Mouse (Mus musculus): Measurements from ENCODE around the gene Atr. TPM values are rescaled to one million over a fixed set of nuclear protein-coding genes. Genes with fewer than 3 reads are reported as not detected.
"Not testable (repeated sequence)": the region's sequence is repeated elsewhere in the genome, so short reads cannot be mapped to it uniquely, and the experiment has no call there.

Atr gene
- total RNA-seq, 2 experiments from 2014 or later: 13.3 to 14.1 TPM

DNA sequence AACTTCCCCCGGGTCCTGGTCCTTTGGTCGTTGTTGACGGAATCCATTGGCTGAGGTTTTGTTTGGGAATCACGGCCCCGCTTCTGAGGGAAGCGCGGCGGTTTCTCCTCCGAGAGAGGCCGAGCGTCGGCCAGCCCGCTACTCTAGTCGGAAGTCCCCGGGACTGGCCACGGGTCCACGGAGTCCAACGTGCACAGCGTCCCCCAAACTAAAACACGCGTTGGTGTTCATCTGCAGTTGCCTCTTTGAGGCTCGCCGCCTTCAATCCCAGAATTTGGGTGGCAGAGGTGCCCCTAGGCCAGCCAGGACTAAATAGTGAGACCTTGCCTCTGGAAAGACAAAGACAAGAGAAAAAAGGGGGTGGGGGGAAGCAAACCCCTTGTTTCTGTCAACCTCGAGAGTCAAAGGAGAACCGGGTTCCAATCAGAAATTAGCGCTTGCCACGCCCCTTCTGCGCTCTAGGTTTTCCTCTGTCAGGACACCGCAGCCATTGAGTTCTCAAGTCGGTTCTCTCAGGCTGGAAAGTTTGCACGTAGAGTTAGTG lies 702 bp downstream of the Atr start:
- peak in 1 of 2 experiments; percentile 37 for DNase-seq (ENCODE audit: extremely low spot score in 1 of 2, low spot score in 2 of 2)
- intact Hi-C loops (cut with DNase I): loop anchor here (5.0 to 10.0 kb wide), 4 partner anchors 111 to 366 kb away; no protein-coding TSS in a partner anchor

DNA sequence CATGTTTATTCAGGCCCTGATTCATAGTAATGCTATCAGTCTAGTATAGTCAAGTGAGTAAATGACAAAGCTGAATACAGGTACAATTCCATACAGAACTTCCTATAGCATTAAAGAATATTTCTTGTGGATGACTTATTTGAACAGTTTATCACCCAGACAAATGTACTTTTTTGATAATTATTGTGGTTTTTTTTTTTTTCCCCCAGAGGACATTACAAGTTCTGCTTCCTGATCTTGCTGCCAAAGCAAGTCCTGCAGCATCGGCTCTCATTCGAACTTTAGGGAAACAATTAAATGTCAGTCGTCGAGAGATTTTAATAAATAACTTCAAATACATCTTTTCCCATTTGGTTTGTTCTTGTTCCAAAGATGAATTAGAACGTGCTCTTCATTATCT lies 20.8 kb downstream of the Atr start:
- no peak for DNase-seq (ENCODE audit: extremely low spot score in 1 of 2, low spot score in 2 of 2)
- intact Hi-C loops (cut with DNase I): no loop called here

GRCm38 (mm10) chr9:95882751-95883150 lies 25.4 kb downstream of the Atr start:
- no peak for DNase-seq (ENCODE audit: extremely low spot score in 1 of 2, low spot score in 2 of 2)
- intact Hi-C loops (cut with DNase I): no loop called here

GRCm38 (mm10) chr9:95897392-95897791 lies 40.0 kb downstream of the Atr start:
- intact Hi-C loops (cut with DNase I): no loop called here

GRCm38 (mm10) chr9:95932855-95933254 lies 75.5 kb downstream of the Atr start:
- no peak for DNase-seq (ENCODE audit: extremely low spot score in 1 of 2, low spot score in 2 of 2)
- intact Hi-C loops (cut with DNase I): no loop called here

More at GRCm38 (mm10) chr9:95897392-95897791, 40.0 kb downstream of the Atr start:
- DNase-seq (ENCODE audit: extremely low spot score in 1 of 2, low spot score in 2 of 2): no peak

DNA sequence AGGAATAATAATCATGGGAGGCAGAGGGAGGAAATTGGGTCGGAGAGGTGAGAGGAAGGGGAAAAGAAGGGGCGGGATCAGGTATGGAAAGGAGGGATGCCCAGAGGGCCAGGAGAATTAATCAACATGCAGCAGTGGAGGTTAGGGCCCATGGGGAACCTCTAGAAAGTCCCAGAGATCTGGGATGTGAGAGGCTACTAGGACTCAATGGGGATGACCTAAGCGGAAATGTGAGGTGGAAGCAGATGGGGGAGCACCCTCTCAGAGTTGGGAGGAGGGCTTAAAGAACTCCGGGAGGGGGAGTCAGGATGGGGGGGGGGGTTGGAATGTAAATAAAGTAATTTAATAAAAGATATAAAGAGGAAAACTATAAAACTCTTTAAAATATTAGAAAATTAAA lies 96.3 kb downstream of the Atr start:
- DNase-seq (ENCODE audit: extremely low spot score in 1 of 2, low spot score in 2 of 2): no peak
- intact Hi-C loops (cut with DNase I): no loop called here

DNA sequence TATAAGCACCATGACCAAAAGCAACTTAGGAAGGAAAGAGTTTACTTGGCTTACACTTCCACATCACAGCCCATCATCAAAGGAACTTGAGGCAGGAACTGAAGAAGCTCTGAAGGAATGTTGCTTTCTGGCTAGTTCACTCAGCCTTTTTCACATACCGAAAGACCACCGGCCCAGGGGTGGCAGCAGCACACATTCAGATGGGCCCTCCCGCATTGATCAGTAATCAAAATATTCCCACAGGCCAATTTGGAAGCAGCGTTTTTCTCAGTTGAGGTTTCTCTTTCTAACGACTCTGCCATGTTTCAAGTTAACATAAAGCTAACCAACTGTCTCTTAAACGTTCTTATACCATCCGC lies 96.8 kb downstream of the Atr start:
- DNase-seq (ENCODE audit: extremely low spot score in 1 of 2, low spot score in 2 of 2): peak; percentile 23 to 34
- intact Hi-C loops (cut with DNase I): no loop called here

- peak; percentile 87 to 94 for DNase-seq (ENCODE audit: extremely low spot score in 1 of 2, low spot score in 2 of 2)
- intact Hi-C loops (cut with DNase I): no loop called here
These were observed 97.4 kb downstream of the Atr start, which contains the start of gene Xrn1 for GRCm38 (mm10) chr9:95954585-95955461. Gene Xrn1 (plus strand): TSS chr9:95954760.

- DNase-seq (ENCODE audit: extremely low spot score in 1 of 2, low spot score in 2 of 2): no peak
- intact Hi-C loops (cut with DNase I): no loop called here
These were observed 100.2 kb downstream of the Atr start for GRCm38 (mm10) chr9:95957611-95958010.

DNA sequence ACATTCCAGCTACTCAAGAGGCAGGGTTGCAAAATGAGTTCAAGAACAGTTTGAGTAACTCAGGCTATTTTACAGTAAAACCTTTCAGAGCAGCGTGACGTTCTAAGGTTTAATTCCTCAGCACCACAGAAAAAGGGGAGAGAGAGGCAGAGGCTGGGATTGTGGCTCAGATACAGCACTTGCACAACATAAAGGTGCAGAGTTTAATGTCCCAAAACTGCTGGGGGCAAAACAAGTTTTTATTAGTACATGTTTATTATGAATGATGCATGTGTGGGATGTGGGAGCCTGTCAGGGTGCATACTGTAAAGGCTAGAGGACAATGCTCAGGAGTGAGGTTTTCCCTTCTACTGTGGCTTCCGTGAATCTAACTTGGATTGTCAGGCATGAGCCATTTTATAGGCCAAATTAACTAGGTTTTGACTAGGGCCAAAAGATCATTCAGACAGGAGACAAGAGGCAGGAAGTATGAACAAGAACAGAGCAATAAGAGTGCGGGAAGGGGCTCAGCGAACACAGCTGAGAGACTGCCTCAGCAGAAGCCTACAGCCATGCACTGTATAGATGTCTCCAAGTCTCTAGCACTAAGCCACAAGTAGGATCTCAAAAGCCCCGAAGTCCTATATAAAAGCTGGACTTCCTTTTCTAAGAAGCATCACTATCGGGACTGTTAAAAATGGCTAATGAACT lies 100.8 kb downstream of the Atr start:
- intact Hi-C loops (cut with DNase I): no loop called here
- no peak for DNase-seq (ENCODE audit: extremely low spot score in 1 of 2, low spot score in 2 of 2)

DNA sequence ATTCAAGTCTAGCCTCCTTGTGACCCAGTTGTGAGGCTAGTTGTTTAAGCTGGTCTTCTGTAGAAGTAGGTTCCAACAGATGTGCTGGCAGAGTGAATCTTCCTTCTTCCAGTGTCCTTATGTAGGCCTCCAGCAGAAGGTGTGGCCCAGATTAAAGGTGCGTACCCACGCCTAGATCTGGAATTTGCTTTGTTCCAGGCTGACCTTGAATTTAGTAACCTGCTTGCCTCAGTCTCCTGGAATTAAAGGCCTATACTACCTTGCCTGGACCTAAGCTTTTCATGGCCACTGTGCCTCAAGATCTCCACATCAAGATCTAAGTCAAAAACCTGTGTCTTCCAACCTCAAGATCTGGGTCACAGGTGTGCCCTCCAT lies 101.3 kb downstream of the Atr start:
- intact Hi-C loops (cut with DNase I); DNase-seq (ENCODE audit: extremely low spot score in 1 of 2, low spot score in 2 of 2): not testable (repeated sequence)

DNA sequence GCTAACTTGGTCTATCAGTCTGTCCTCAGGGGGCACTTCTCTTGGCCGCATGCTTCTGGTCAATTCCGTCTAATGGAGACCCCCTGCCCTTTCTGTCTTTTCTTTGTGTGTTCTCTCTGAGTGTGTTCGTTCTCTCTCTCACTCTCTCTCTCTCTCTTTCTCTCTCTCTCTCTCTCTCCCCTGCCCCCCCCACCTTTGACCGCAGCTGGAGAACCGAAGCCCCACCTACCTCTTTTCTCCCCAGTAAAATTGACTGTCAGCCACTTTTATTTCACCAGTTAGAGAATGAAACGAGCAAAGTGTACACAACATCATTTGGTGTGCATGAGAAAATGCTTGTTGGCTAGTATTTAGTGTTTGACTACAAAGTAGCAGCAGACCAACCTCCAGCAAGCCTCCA lies 101.8 kb downstream of the Atr start:
- DNase-seq (ENCODE audit: extremely low spot score in 1 of 2, low spot score in 2 of 2): no peak
- intact Hi-C loops (cut with DNase I): no loop called here

- intact Hi-C loops (cut with DNase I): no loop called here
- DNase-seq (ENCODE audit: extremely low spot score in 1 of 2, low spot score in 2 of 2): no peak
These were observed 102.5 kb downstream of the Atr start for GRCm38 (mm10) chr9:95959732-95960428.

DNA sequence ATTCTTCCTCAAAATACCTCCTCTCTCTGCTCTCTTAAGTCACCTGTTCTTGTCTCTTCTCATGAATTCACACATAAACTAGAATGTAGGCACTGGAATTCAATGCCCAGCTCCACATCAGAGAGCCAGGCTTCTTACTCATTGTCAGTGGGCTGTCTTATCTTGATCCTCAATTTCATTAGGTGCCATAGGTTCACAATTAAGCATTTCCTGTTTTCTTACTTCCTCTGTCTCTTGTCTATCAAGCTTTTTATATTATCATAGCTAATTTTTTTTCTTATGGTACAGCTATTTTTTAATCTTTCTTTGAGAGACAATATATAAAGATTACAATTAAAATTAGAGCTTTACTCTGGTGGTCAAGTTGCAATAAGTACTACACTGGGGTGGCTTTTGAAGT lies 103.7 kb downstream of the Atr start:
- DNase-seq (ENCODE audit: extremely low spot score in 1 of 2, low spot score in 2 of 2): no peak
- intact Hi-C loops (cut with DNase I): no loop called here

DNA sequence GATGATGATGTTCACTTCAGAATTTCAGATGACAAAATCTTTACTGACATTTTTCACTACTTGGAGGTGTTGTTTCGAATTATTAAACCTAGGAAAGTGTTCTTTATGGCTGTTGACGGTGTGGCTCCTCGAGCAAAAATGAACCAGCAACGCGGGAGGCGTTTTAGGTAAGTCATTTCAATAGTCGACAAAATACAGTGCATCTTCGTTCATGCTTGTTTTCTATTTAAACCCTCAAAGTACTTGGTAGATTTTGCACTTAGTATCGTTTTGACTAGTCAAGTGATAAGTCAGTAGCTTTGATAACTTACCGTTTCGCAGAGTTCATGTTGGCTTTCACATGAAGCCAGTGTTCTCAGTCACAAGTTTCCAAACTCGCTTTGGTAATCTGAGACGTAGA lies 106.6 kb downstream of the Atr start:
- intact Hi-C loops (cut with DNase I): no loop called here
- DNase-seq (ENCODE audit: extremely low spot score in 1 of 2, low spot score in 2 of 2): no peak

DNA sequence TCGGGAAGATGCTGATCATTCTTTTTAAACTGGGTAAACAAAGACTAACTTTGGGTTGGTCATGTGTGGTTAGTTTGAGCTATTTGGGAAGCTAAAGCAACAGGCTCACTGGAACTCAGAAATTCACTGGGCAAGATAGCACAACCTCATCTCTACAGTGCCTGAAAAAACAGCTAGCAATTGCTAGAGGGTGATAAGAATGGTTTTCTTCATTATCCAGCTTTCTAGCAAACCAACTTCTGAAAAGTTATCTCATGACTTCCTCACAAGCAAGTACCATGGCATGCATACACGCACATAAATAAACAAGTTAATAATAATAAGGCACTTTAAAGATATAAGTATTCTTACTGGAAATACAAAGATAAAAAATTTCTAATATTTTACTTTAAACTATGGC lies 120.9 kb downstream of the Atr start:
- no peak for DNase-seq (ENCODE audit: extremely low spot score in 1 of 2, low spot score in 2 of 2)
- intact Hi-C loops (cut with DNase I): no loop called here

- intact Hi-C loops (cut with DNase I): loop anchor here (10.0 kb wide), 1 partner anchor 495 kb away; no protein-coding TSS in a partner anchor
These were observed 122.5 kb downstream of the Atr start for GRCm38 (mm10) chr9:95979896-95980295.

GRCm38 (mm10) chr9:95992255-95992654 lies 134.9 kb downstream of the Atr start:
- intact Hi-C loops (cut with DNase I): no loop called here
- no peak for DNase-seq (ENCODE audit: extremely low spot score in 1 of 2, low spot score in 2 of 2)

More at GRCm38 (mm10) chr9:95979896-95980295, 122.5 kb downstream of the Atr start:
- DNase-seq (ENCODE audit: extremely low spot score in 1 of 2, low spot score in 2 of 2): no peak
